In genomic region chr8:128241200-128241599, GRCm38 (mm10) we compare ENCODE assay signal across 27 mouse cellular contexts.
"Had no signal": no experiment of that assay in that cellular context is flagged by ENCODE, and none has a peak within 500 bp of the region (broad histone marks: within the 10 kb centered on the region; RNA-seq: fewer than 3 reads in every experiment).

No protein-coding gene starts in this region.

- ATAC-seq: forebrain, embryonic 13.5 days; forebrain, embryonic 14.5 days; forebrain, embryonic 15.5 days; forebrain, embryonic 16.5 days; forebrain, postnatal 0 days had no signal

- H3K4me1 ChIP-seq: embryonic facial prominence, embryonic 10.5 days; embryonic facial prominence, embryonic 12.5 days; embryonic facial prominence, embryonic 13.5 days; embryonic facial prominence, embryonic 15.5 days; forebrain, embryonic 10.5 days; forebrain, embryonic 12.5 days; forebrain, embryonic 13.5 days; forebrain, embryonic 15.5 days had no signal

- DNase-seq: cerebellum, adult 9-10 months; cerebellum, adult 9-11 months; cerebellum, postnatal 10 days; cerebellum, postnatal 14 days; cerebellum, postnatal 25 days; cerebellum, postnatal 36 days; embryo, embryonic 11 days; forebrain, postnatal 0 days; gastrocnemius, adult 2 months; gastrocnemius, postnatal 10 days; gastrocnemius, postnatal 14 days; gastrocnemius, postnatal 25 days; gastrocnemius, postnatal 36 days; heart, adult 11 months; heart, adult 18-20 months; heart, adult 2 months had no signal

- H3K9me3 ChIP-seq: embryonic facial prominence, embryonic 10.5 days; embryonic facial prominence, embryonic 12.5 days; embryonic facial prominence, embryonic 13.5 days; embryonic facial prominence, embryonic 15.5 days; forebrain, embryonic 10.5 days; forebrain, embryonic 12.5 days; forebrain, embryonic 13.5 days; forebrain, embryonic 15.5 days had no signal

- H3K9ac ChIP-seq: embryonic facial prominence, embryonic 12.5 days; embryonic facial prominence, embryonic 13.5 days; embryonic facial prominence, embryonic 15.5 days; forebrain, embryonic 12.5 days; forebrain, embryonic 13.5 days; forebrain, embryonic 15.5 days; forebrain, postnatal 0 days had no signal

- H3K4me2 ChIP-seq: embryonic facial prominence, embryonic 12.5 days; embryonic facial prominence, embryonic 13.5 days; embryonic facial prominence, embryonic 15.5 days; forebrain, embryonic 12.5 days; forebrain, embryonic 13.5 days; forebrain, embryonic 15.5 days had no signal

- H3K27ac ChIP-seq: embryonic facial prominence, embryonic 10.5 days; embryonic facial prominence, embryonic 12.5 days; embryonic facial prominence, embryonic 13.5 days; embryonic facial prominence, embryonic 15.5 days; forebrain, embryonic 10.5 days; forebrain, embryonic 12.5 days; forebrain, embryonic 13.5 days; forebrain, embryonic 15.5 days; gastrocnemius, adult 2 months; heart, adult 2 months had no signal

- H3K4me3 ChIP-seq: embryonic facial prominence, embryonic 10.5 days; embryonic facial prominence, embryonic 12.5 days; embryonic facial prominence, embryonic 13.5 days; embryonic facial prominence, embryonic 15.5 days; erythroblast, embryonic 14.5 days; forebrain, embryonic 10.5 days; forebrain, embryonic 12.5 days; forebrain, embryonic 13.5 days; forebrain, embryonic 15.5 days; gastrocnemius, adult 2 months; heart, adult 2 months had no signal

- H3K27me3 ChIP-seq: embryonic facial prominence, embryonic 12.5 days; embryonic facial prominence, embryonic 13.5 days; embryonic facial prominence, embryonic 15.5 days; forebrain, embryonic 12.5 days; forebrain, embryonic 13.5 days; forebrain, embryonic 15.5 days had no signal

- H3K36me3 ChIP-seq: embryonic facial prominence, embryonic 10.5 days; embryonic facial prominence, embryonic 12.5 days; embryonic facial prominence, embryonic 13.5 days; embryonic facial prominence, embryonic 15.5 days; forebrain, embryonic 10.5 days; forebrain, embryonic 12.5 days; forebrain, embryonic 15.5 days had no signal
